Mouse (Mus musculus) megakaryocyte, embryonic 14.5 days (primary cell): ENCODE results near the gene Rundc3a.

Experiments used
- FLI1 ChIP-seq: IDR thresholded peaks from 2 replicates; pipeline ENCODE4 v1.6.1; 2012; ENCODE audit warnings: low read length, inconsistent platforms, mixed read lengths
- GATA1 ChIP-seq: IDR thresholded peaks from 3 replicates; pipeline ENCODE4 v1.6.1; 2012; ENCODE audit warnings: mixed read lengths, low read length, inconsistent platforms, borderline replicate concordance

DNA sequence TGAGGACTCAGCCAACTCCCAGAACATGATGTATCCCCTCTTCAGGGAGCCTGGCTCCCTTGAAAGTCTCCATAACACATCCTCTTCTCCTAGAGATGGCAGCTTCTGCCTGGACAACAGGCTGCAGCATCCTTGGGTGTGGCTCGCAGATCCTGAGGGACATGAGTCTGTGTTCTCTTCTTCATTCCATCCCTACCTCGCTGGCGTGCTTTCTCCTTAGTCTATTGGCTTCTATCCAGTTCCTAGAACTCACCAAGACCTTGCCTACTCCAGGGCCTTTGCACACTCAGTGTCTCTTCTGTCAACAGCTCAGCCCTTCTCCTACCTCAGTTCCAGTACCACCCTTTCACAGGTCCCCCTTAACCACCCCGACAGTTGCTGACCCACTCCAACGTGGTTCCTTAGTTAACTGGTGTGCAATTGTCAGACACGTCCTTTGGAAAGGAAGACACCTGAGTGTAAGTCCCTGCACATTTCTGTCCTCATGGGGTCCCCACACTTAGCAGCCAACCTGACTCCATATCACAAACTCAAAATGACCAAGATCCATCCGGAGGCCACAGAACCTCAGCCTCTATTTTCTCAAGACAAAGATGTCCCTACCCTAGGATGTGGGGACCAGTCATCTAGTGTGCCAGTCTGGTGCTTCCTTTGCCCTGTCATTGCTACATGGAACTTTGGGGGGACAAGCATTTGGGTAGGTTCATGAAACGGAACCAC is 31.3 kb upstream of the Rundc3a start:
- TF ChIP-seq GATA1 (no peak), FLI1 (no peak)
